Mouse (Mus musculus): ENCODE results near the gene Cldn7. TPM values are rescaled to one million over a fixed set of nuclear protein-coding genes. Genes with fewer than 3 reads are reported as not detected.
"Not testable (repeated sequence)": the region's sequence is repeated elsewhere in the genome, so short reads cannot be mapped to it uniquely, and the experiment has no call there.

Gene Cldn7
- polyA plus RNA-seq, 1 experiment, result 63.7 TPM

DNA sequence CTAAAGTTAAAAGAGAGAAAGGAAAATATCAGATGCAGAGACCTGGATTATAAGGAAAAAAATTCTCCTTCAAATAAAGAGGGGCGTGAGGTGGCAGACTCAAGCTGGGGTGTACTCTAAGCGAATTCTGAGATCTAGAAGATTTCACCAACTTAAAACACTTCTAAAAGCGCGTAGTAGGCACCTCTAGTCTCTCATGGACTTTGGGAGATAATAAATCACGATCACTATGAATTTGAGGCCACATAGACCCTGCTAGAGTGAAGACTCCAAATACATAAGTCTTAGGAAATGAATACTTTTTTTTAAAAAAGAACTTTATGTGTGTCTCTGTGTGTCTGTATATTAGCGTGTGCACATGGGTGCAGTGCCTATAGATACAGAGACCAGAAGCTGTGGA, 51.1 kb downstream of the Cldn7 start:
- WGBS, result 69% methylated on average over 6 of the region's 6 CpGs
- H3K4me3 ChIP-seq (replicated peaks; ENCODE audit: extremely low read depth, low read depth, low read length), result no peak overlapping the region
- DNase-seq, result no peak
- H3K4me1 ChIP-seq (ENCODE audit: control insufficient read depth, insufficient read depth, low read length), result peaks cover 6% of the 10 kb centered on the region
- TF ChIP-seq POLR2A (IDR thresholded peaks at IDR 0.05; ENCODE audit: borderline replicate concordance, extremely low read depth, low read depth, low read length), result no peak
- no peak for TF ChIP-seq CTCF (IDR thresholded peaks at IDR 0.05; ENCODE audit: insufficient read depth, low read length)

DNA sequence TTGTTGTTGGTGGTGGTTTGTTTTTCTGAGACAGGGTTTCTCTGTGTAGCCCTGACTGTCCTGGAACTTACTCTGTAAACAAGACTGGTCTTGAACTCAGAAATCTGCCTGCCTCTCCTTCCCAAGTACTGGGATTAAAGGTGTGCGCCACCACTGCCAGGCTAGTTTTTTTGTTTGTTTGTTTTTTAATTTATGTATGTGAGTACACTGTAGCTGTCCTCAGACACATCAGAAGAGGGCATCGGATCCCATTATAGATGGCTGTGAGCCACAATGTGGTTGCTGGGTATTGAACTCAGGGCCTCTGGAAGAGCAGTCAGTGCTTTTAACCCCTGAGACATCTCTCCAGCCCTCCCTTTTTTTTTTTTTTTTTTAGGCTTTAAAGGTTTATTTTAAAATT, 51.6 kb downstream of the Cldn7 start:
- not testable (repeated sequence) for H3K4me1 ChIP-seq (ENCODE audit: control insufficient read depth, insufficient read depth, low read length); DNase-seq; H3K4me3 ChIP-seq (replicated peaks; ENCODE audit: extremely low read depth, low read depth, low read length)
- 71% methylated on average over 2 of the region's 2 CpGs for WGBS

DNA sequence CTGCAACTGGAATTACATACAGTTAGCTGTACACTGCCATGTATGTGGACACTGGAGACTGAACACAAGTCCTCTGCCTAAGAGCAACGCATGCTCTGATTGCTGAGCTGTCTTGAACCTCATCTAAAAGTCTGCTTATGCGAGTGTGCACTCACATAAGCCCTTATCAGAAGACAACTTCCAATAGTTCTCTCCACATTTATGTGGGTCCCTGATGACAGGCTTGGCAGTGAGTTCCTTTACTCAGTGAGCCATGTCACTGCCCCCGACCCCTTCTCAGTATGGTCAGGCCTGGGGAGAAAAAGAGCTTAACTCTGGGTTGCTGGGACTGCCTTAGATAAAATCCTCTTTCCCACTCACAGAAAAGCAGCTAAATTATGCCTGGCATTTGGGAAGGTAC, 52.1 kb downstream of the Cldn7 start, which contains the start of gene Dlg4:
Dlg4 (plus strand) TSS at position 274 of the 400 bp plus-strand sequence.
- DNase-seq, result no peak
- 65% methylated on average over 3 of the region's 3 CpGs for WGBS
- no peak within 1 kb of the TSS for H3K4me3 ChIP-seq (replicated peaks; ENCODE audit: extremely low read depth, low read depth, low read length)
- TF ChIP-seq CTCF (IDR thresholded peaks at IDR 0.05; ENCODE audit: insufficient read depth, low read length) (no peak), POLR2A (IDR thresholded peaks at IDR 0.05; ENCODE audit: borderline replicate concordance, extremely low read depth, low read depth, low read length) (no peak)
- H3K4me1 ChIP-seq (ENCODE audit: control insufficient read depth, insufficient read depth, low read length), result peaks cover 6% of the 10 kb centered on the region

DNA sequence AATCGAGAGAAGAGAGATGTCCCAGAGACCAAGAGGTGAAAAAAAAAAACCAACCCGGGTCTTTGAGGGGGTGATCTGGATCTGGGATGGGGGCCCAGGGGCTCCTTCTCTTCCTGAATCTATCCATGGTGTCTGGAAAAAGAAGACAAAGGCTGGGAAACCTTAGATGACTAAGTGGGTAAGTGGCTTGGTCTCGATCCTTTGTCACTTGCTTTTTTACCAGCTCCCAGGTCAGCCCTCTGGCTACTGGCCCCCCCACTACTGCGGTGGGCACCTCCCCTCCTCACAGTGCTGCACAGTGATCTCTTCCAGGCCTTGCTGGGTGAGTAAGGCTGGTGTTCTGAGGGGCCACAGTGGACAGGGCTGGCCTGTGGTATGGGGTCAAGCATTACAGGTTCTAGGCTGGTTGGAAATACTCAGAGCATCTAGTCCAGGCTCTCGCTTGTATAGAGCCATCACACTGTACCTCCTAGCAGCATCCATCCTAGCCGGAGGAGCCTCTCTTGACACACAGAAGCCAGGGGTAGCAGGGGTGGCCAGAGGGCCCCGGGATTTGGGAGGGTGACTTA, 52.7 kb downstream of the Cldn7 start:
- no peak for DNase-seq
- TF ChIP-seq POLR2A (IDR thresholded peaks at IDR 0.05; ENCODE audit: borderline replicate concordance, extremely low read depth, low read depth, low read length) (no peak), CTCF (IDR thresholded peaks at IDR 0.05; ENCODE audit: insufficient read depth, low read length) (no peak)
- H3K4me1 ChIP-seq (ENCODE audit: control insufficient read depth, insufficient read depth, low read length), result peaks cover 6% of the 10 kb centered on the region
- no peak overlapping the region for H3K4me3 ChIP-seq (replicated peaks; ENCODE audit: extremely low read depth, low read depth, low read length)
- 48% methylated on average over 7 of the region's 7 CpGs for WGBS

Other genes with a start within 250 kb of the Cldn7 start
- gene Polr2a, start 206.1 kb upstream of the Cldn7 start, polyA plus RNA-seq (2012; rRNA removed), result 32.0 and 51.1 TPM in 2 replicates
- 1.4 and 2.3 TPM in 2 replicates for gene Slc35g3, start 202.8 kb upstream of the Cldn7 start, polyA plus RNA-seq (2012; rRNA removed)
- gene Zbtb4, start 198.9 kb upstream of the Cldn7 start, polyA plus RNA-seq (2012; rRNA removed), result 104 and 106 TPM in 2 replicates
- gene Chrnb1, start 168.8 kb upstream of the Cldn7 start, polyA plus RNA-seq (2012; rRNA removed), result 31.5 and 38.0 TPM in 2 replicates
- gene Fgf11, start 162.9 kb upstream of the Cldn7 start, polyA plus RNA-seq (2012; rRNA removed), result 6.9 and 8.0 TPM in 2 replicates
- gene Tmem102, start 159.2 kb upstream of the Cldn7 start, polyA plus RNA-seq (2012; rRNA removed), result 9.4 and 9.5 TPM in 2 replicates
- not detected in 2 replicates for gene Gm39566, start 149.5 kb upstream of the Cldn7 start, polyA plus RNA-seq (2012; rRNA removed)
- gene Spem2, start 146.3 kb upstream of the Cldn7 start, polyA plus RNA-seq (2012; rRNA removed), result not detected in 2 replicates
- 0.15 and 0.41 TPM in 2 replicates for gene Spem1, start 142.6 kb upstream of the Cldn7 start, polyA plus RNA-seq (2012; rRNA removed)
- gene Nlgn2, start 127.0 kb upstream of the Cldn7 start, polyA plus RNA-seq (2012; rRNA removed), result 32.3 and 42.0 TPM in 2 replicates
- 151 and 173 TPM in 2 replicates for gene Tmem256, start 126.3 kb upstream of the Cldn7 start, polyA plus RNA-seq (2012; rRNA removed)
- 192 and 225 TPM in 2 replicates for gene Plscr3, start 118.4 kb upstream of the Cldn7 start, polyA plus RNA-seq (2012; rRNA removed)
- gene Tnk1, start 106.0 kb upstream of the Cldn7 start, polyA plus RNA-seq (2012; rRNA removed), result 14.4 and 17.4 TPM in 2 replicates
- not detected in 2 replicates for gene Tmem95, start 86.8 kb upstream of the Cldn7 start, polyA plus RNA-seq (2012; rRNA removed)
- 12.6 and 19.1 TPM in 2 replicates for gene Kctd11, start 83.4 kb upstream of the Cldn7 start, polyA plus RNA-seq (2012; rRNA removed)
- 11.2 and 14.3 TPM in 2 replicates for gene Acap1, start 69.2 kb upstream of the Cldn7 start, polyA plus RNA-seq (2012; rRNA removed)
- 0.65 and 1.4 TPM in 2 replicates for gene 2810408A11Rik, start 63.8 kb upstream of the Cldn7 start, polyA plus RNA-seq (2012; rRNA removed)
- 47.7 and 58.1 TPM in 2 replicates for gene Neurl4, start 63.7 kb upstream of the Cldn7 start, polyA plus RNA-seq (2012; rRNA removed)
- 104 and 112 TPM in 2 replicates for gene Gps2, start 50.9 kb upstream of the Cldn7 start, polyA plus RNA-seq (2012; rRNA removed)
- 216 and 372 TPM in 2 replicates for gene Eif5a, start 42.8 kb upstream of the Cldn7 start, polyA plus RNA-seq (2012; rRNA removed)
- gene Ybx2, start 29.0 kb upstream of the Cldn7 start, polyA plus RNA-seq (2012; rRNA removed), result 4.6 and 6.7 TPM in 2 replicates
- 22.3 and 40.4 TPM in 2 replicates for gene Slc2a4, start 16.6 kb upstream of the Cldn7 start, polyA plus RNA-seq (2012; rRNA removed)
- gene Ctdnep1, start 16.4 kb downstream of the Cldn7 start, polyA plus RNA-seq (2012; rRNA removed), result 88.3 and 102 TPM in 2 replicates
- 38.5 and 53.8 TPM in 2 replicates for gene Elp5, start 17.7 kb downstream of the Cldn7 start, polyA plus RNA-seq (2012; rRNA removed)
- gene Gabarap, start 26.4 kb downstream of the Cldn7 start, polyA plus RNA-seq (2012; rRNA removed), result 333 and 615 TPM in 2 replicates
- 15.0 and 22.9 TPM in 2 replicates for gene Phf23, start 31.0 kb downstream of the Cldn7 start, polyA plus RNA-seq (2012; rRNA removed)
- gene Dvl2, start 35.8 kb downstream of the Cldn7 start, polyA plus RNA-seq (2012; rRNA removed), result 16.7 and 20.8 TPM in 2 replicates
- gene Acadvl, start 50.6 kb downstream of the Cldn7 start, polyA plus RNA-seq (2012; rRNA removed), result 63.1 and 88.6 TPM in 2 replicates
- 28.0 and 33.7 TPM in 2 replicates for gene Dlg4, start 52.2 kb downstream of the Cldn7 start, polyA plus RNA-seq (2012; rRNA removed)
- 2.4 and 4.9 TPM in 2 replicates for gene Asgr1, start 89.3 kb downstream of the Cldn7 start, polyA plus RNA-seq (2012; rRNA removed)
- 0.51 and 0.52 TPM in 2 replicates for gene Asgr2, start 127.9 kb downstream of the Cldn7 start, polyA plus RNA-seq (2012; rRNA removed)
- 12.1 and 17.7 TPM in 2 replicates for gene Mgl2, start 165.6 kb downstream of the Cldn7 start, polyA plus RNA-seq (2012; rRNA removed)
- 4.0 and 4.2 TPM in 2 replicates for gene Clec10a, start 191.4 kb downstream of the Cldn7 start, polyA plus RNA-seq (2012; rRNA removed)
- gene Slc16a11, start 248.0 kb downstream of the Cldn7 start, polyA plus RNA-seq (2012; rRNA removed), result 211 and 239 TPM in 2 replicates